Mouse (Mus musculus) heart, embryonic 15.5 days (tissue): ENCODE results near the gene Taf6. TPM values are rescaled to one million over a fixed set of nuclear protein-coding genes. Genes with fewer than 3 reads are reported as not detected.
A peak's percentile ranks its signal among the peaks of the same experiment; 100 is the strongest.

Source experiments
- ATAC-seq: fragments of 200-750 bp; cut with Nextera tagmentation; replicated peaks from 2 replicates; pipeline ENCODE4 v1.8.0; 2017; ENCODE audit warnings: low read depth, moderate TSS enrichment; ENCODE audit not compliant: insufficient number of reproducible peaks, insufficient read depth, low FRiP score
- H3K27ac ChIP-seq: fragments of 300-500 bp; sonication (generic); 2 replicates; pipeline ENCODE4 v1.5.1; 2015; ENCODE audit warnings: mild to moderate bottlenecking, inconsistent platforms
- H3K27me3 ChIP-seq: fragments of 300-500 bp; sonication (generic); 2 replicates; pipeline ENCODE4 v1.6.1; 2015; ENCODE audit warnings: inconsistent platforms
- H3K36me3 ChIP-seq: fragments of 300-500 bp; sonication (generic); 2 replicates; pipeline ENCODE4 v1.6.1; 2015; ENCODE audit warnings: mild to moderate bottlenecking, inconsistent platforms
- H3K4me1 ChIP-seq: fragments of 300-500 bp; sonication (generic); replicated peaks from 2 replicates; pipeline ENCODE4 v1.6.1; 2015; ENCODE audit warnings: inconsistent platforms
- H3K4me2 ChIP-seq: fragments of 300-500 bp; sonication (generic); 2 replicates; pipeline ENCODE4 v1.6.1; 2015; ENCODE audit warnings: inconsistent platforms, mild to moderate bottlenecking, moderate library complexity
- H3K4me3 ChIP-seq: fragments of 300-500 bp; sonication (generic); 2 replicates; pipeline ENCODE4 v1.5.1; 2015; ENCODE audit warnings: mild to moderate bottlenecking, inconsistent platforms
- H3K9ac ChIP-seq: fragments of 300-500 bp; sonication (generic); 2 replicates; pipeline ENCODE4 v1.6.1; 2015; ENCODE audit warnings: mild to moderate bottlenecking, inconsistent platforms
- H3K9me3 ChIP-seq: fragments of 300-500 bp; sonication (generic); replicated peaks from 2 replicates; pipeline ENCODE4 v1.6.1; 2016; ENCODE audit warnings: inconsistent platforms
- WGBS: fragments of 180-500 bp; shearing (Covaris S2); methylation state at CpG from one replicate; pipeline ENCODE4 v1.1.7; 2015; ENCODE audit warnings: mixed read lengths; 5-methylcytosine and 5-hydroxymethylcytosine counted together
- polyA plus RNA-seq: library from polyadenylated mRNA; unstranded; fragments of >200 nt; fragmentation: Nextera tagmentation; extraction: Ambion mirVana; gene quantifications from 2 replicates; pipeline ENCODE4 v1.2.1, GENCODE M21; 2015

Taf6 gene
- polyA plus RNA-seq, 1 experiment from 2014 or later, result 54.4 TPM

GRCm38 (mm10) chr5:138170936-138171561, 16.2 kb downstream of the Taf6 start:
- under 1% methylated on average over 47 of the region's 47 CpGs for WGBS
- peaks cover 18% of the 10 kb centered on the region for H3K4me1 ChIP-seq
- ATAC-seq, result peak; percentile 86

GRCm38 (mm10) chr5:138165594-138165993, 21.7 kb downstream of the Taf6 start:
- Histone ChIP-seq H3K27me3 (no peaks in the 10 kb centered on the region), H3K4me3 (no peak overlapping the region), H3K9me3 (no peaks in the 10 kb centered on the region), H3K36me3 (peaks cover 69% of the 10 kb centered on the region), H3K4me1 (peaks cover 16% of the 10 kb centered on the region), H3K27ac (no peak overlapping the region), H3K4me2 (no peak overlapping the region), H3K9ac (no peak overlapping the region)
- WGBS, result 72% methylated on average over 8 of the region's 8 CpGs
- no peak for ATAC-seq

More at GRCm38 (mm10) chr5:138170936-138171561, 16.2 kb downstream of the Taf6 start:
- Histone ChIP-seq H3K9me3 (no peaks in the 10 kb centered on the region), H3K36me3 (peaks cover 57% of the 10 kb centered on the region), H3K4me3 (peak overlapping the region; percentile 66), H3K27me3 (no peaks in the 10 kb centered on the region), H3K27ac (peak overlapping the region; percentile 92), H3K9ac (peak overlapping the region; percentile 65), H3K4me2 (peak overlapping the region; percentile 88)

GRCm38 (mm10) chr5:138163610-138164009, 23.6 kb downstream of the Taf6 start:
- ATAC-seq, result no peak
- Histone ChIP-seq H3K27me3 (no peaks in the 10 kb centered on the region), H3K4me3 (no peak overlapping the region), H3K4me2 (no peak overlapping the region), H3K9me3 (no peaks in the 10 kb centered on the region), H3K9ac (no peak overlapping the region; the same call in 1 of the 2 replicates), H3K4me1 (peaks cover 10% of the 10 kb centered on the region), H3K27ac (no peak overlapping the region), H3K36me3 (peaks cover 58% of the 10 kb centered on the region)
- WGBS, result 73% methylated on average over 10 of the region's 10 CpGs

- WGBS, result 73% methylated on average over 6 of the region's 6 CpGs
- no peaks in the 10 kb centered on the region for H3K27me3 ChIP-seq
- H3K9ac ChIP-seq, result no peak overlapping the region
- no peak overlapping the region for H3K4me2 ChIP-seq
- ATAC-seq, result no peak
- no peak overlapping the region for H3K27ac ChIP-seq
- no peaks in the 10 kb centered on the region for H3K9me3 ChIP-seq
- peaks cover 10% of the 10 kb centered on the region for H3K4me1 ChIP-seq
- peaks cover 52% of the 10 kb centered on the region for H3K36me3 ChIP-seq
- no peak overlapping the region for H3K4me3 ChIP-seq
Observed at GRCm38 (mm10) chr5:138163046-138163445, 24.2 kb downstream of the Taf6 start.

GRCm38 (mm10) chr5:138160842-138161665, 26.2 kb downstream of the Taf6 start, which contains the start of gene Cops6:
Gene Cops6, plus strand, starts transcription at chr5:138161071.
- peaks cover 33% of the 10 kb centered on the region for H3K36me3 ChIP-seq
- under 1% methylated on average over 42 of the region's 42 CpGs for WGBS
- peak; percentile 95 for ATAC-seq
- H3K27ac ChIP-seq, result peak within 1 kb of the TSS; percentile 75
- H3K4me3 ChIP-seq, result peak within 1 kb of the TSS; percentile 86
- peak within 1 kb of the TSS; percentile 77 for H3K4me2 ChIP-seq
- no peaks in the 10 kb centered on the region for H3K27me3 ChIP-seq
- peak within 1 kb of the TSS; percentile 85 for H3K9ac ChIP-seq
- H3K9me3 ChIP-seq, result no peaks in the 10 kb centered on the region
- peaks cover 10% of the 10 kb centered on the region for H3K4me1 ChIP-seq

- 64% methylated on average over 7 of the region's 7 CpGs for WGBS
- H3K27me3 ChIP-seq, result no peaks in the 10 kb centered on the region
- H3K4me2 ChIP-seq, result peak overlapping the region; percentile 77
- no peak for ATAC-seq
- peak overlapping the region; percentile 86 for H3K4me3 ChIP-seq
- H3K4me1 ChIP-seq, result peaks cover 12% of the 10 kb centered on the region
- peak overlapping the region; percentile 60 for H3K27ac ChIP-seq
- H3K9ac ChIP-seq, result peak overlapping the region; percentile 85; the same call in 1 of the 2 replicates
- no peaks in the 10 kb centered on the region for H3K9me3 ChIP-seq
- H3K36me3 ChIP-seq, result peaks cover 25% of the 10 kb centered on the region
Observed at GRCm38 (mm10) chr5:138160224-138160762, 27.0 kb downstream of the Taf6 start.

GRCm38 (mm10) chr5:138155443-138155976, 31.7 kb downstream of the Taf6 start, which contains the start of gene Zfp113:
Gene Zfp113, minus strand, starts transcription at chr5:138155744.
- ATAC-seq, result peak; percentile 97
- no peaks in the 10 kb centered on the region for H3K9me3 ChIP-seq

GRCm38 (mm10) chr5:138154390-138154789, 32.9 kb downstream of the Taf6 start:
- Histone ChIP-seq H3K27ac (no peak overlapping the region), H3K36me3 (peaks cover 27% of the 10 kb centered on the region), H3K27me3 (no peaks in the 10 kb centered on the region), H3K4me3 (peak overlapping the region; percentile 78), H3K9me3 (no peaks in the 10 kb centered on the region), H3K9ac (peak overlapping the region; percentile 69; the same call in 1 of the 2 replicates), H3K4me2 (peak overlapping the region; percentile 68), H3K4me1 (peaks cover 2% of the 10 kb centered on the region; the same call in 1 of the 2 replicates)
- WGBS, result 75% methylated on average over 3 of the region's 3 CpGs
- ATAC-seq, result no peak

More at GRCm38 (mm10) chr5:138155443-138155976, 31.7 kb downstream of the Taf6 start, which contains the start of gene Zfp113:
- Histone ChIP-seq H3K4me3 (peak within 1 kb of the TSS; percentile 78), H3K27me3 (no peaks in the 10 kb centered on the region), H3K36me3 (peaks cover 23% of the 10 kb centered on the region), H3K4me2 (peak within 1 kb of the TSS; percentile 68), H3K27ac (peak within 1 kb of the TSS; percentile 90), H3K4me1 (peaks cover 2% of the 10 kb centered on the region; the same call in 1 of the 2 replicates), H3K9ac (peak within 1 kb of the TSS; percentile 69)
- under 1% methylated on average over 31 of the region's 31 CpGs for WGBS

- Histone ChIP-seq H3K36me3 (peaks cover 29% of the 10 kb centered on the region), H3K4me3 (no peak overlapping the region), H3K4me1 (no peaks in the 10 kb centered on the region), H3K9me3 (no peaks in the 10 kb centered on the region), H3K4me2 (no peak overlapping the region), H3K27ac (no peak overlapping the region), H3K27me3 (no peaks in the 10 kb centered on the region), H3K9ac (no peak overlapping the region)
- 56% methylated on average over 4 of the region's 4 CpGs for WGBS
- no peak for ATAC-seq
Observed at GRCm38 (mm10) chr5:138138585-138138984, 48.7 kb downstream of the Taf6 start.

- Histone ChIP-seq H3K9ac (no peak overlapping the region), H3K36me3 (peaks cover 32% of the 10 kb centered on the region), H3K4me3 (no peak overlapping the region), H3K4me1 (no peaks in the 10 kb centered on the region), H3K9me3 (no peaks in the 10 kb centered on the region), H3K27me3 (no peaks in the 10 kb centered on the region), H3K27ac (no peak overlapping the region), H3K4me2 (no peak overlapping the region)
- WGBS, result 56% methylated on average over 8 of the region's 8 CpGs
- no peak for ATAC-seq
Observed at GRCm38 (mm10) chr5:138137935-138138549, 49.2 kb downstream of the Taf6 start.
